ENCODE assay signal across 11 mouse cellular contexts in genomic region chr5:121340965-121341473, GRCm38 (mm10). TPM values are rescaled to one million over a fixed set of nuclear protein-coding genes. Genes with fewer than 3 reads are reported as not detected.
DNase-seq lines count a peak whose midpoint lies in the region; ATAC-seq lines count a peak whose summit lies in the region.
"Had no signal": no experiment of that assay in that cellular context is flagged by ENCODE, and none has a peak within 500 bp of the region (broad histone marks: within the 10 kb centered on the region; RNA-seq: fewer than 3 reads in every experiment).

No protein-coding gene starts in this region.

- H3K36me3 ChIP-seq in kidney, embryonic 15.5 days = peaks cover 86% of the 10 kb centered on the region

- ATAC-seq in kidney, embryonic 15.5 days (replicated peaks; ENCODE audit: low FRiP score) = peak; percentile 62; the same call in 1 of the 2 replicates
- ATAC-seq in CD4-positive, CD25-positive, alpha-beta regulatory T cell, adult 4 months = peak; percentile 95
- peak; percentile 51 for ATAC-seq in megakaryocyte, adult 5-6 weeks (ENCODE audit: poor library complexity, severe bottlenecking)
- ATAC-seq: forebrain, embryonic 16.5 days; hindbrain, embryonic 16.5 days had no signal

- H3K4me1 ChIP-seq in kidney, embryonic 15.5 days = peaks cover 8% of the 10 kb centered on the region

- H3K27me3 ChIP-seq in kidney, embryonic 15.5 days = no peaks in the 10 kb centered on the region

- 13% methylated on average over 7 of the region's 7 CpGs for WGBS in kidney, embryonic 15.5 days

- H3K4me2 ChIP-seq in kidney, embryonic 15.5 days = no peak overlapping the region

- H3K9ac ChIP-seq in kidney, embryonic 15.5 days = no peak overlapping the region

- no peak overlapping the region for H3K4me3 ChIP-seq in kidney, embryonic 15.5 days (replicated peaks)

- DNase-seq in kidney, postnatal 25 days = no peak
- peak; percentile 57 for DNase-seq in embryo, embryonic 9.5 days (ENCODE audit: extremely low spot score)
- no peak for DNase-seq in cerebellum, postnatal 10 days
- DNase-seq in adrenal gland, adult (ENCODE audit: inconsistent age in 2 of 2, low spot score in 1 of 2) = no peak
- DNase-seq in cerebellum, adult 9-10 months = no peak
- DNase-seq: midbrain, embryonic 14.5 days had no signal

- no peak overlapping the region for H3K27ac ChIP-seq in kidney, embryonic 15.5 days

- no peaks in the 10 kb centered on the region for H3K9me3 ChIP-seq in kidney, embryonic 15.5 days (replicated peaks)

RNA-seq across cellular contexts. Expression of gene Trafd1, which starts 44.4 kb away (rescaled TPM):
- polyA plus RNA-seq in kidney, embryonic 15.5 days (2015; fragmentation: Nextera tagmentation; extraction: Ambion mirVana) = 51.2 and 55.6 TPM in 2 replicates
- polyA plus RNA-seq in CD4-positive, CD25-positive, alpha-beta regulatory T cell, adult 4 months (2017; shearing (Covaris generic)) = 10 to 100 TPM; 37.5 to 58.0 TPM
- 77.9 and 78.1 TPM in 2 replicates for total RNA-seq in megakaryocyte, adult 5-6 weeks (2015)
- total RNA-seq in megakaryocyte, adult 5-6 weeks (2017) = 92.5 and 94.1 TPM in 2 replicates

RNA-seq across cellular contexts. Expression of gene Naa25, which starts 56.7 kb away (rescaled TPM):
- polyA plus RNA-seq in kidney, embryonic 15.5 days (2015; fragmentation: Nextera tagmentation; extraction: Ambion mirVana) = 43.7 and 44.5 TPM in 2 replicates
- 10 to 100 TPM; 43.2 to 54.1 TPM for polyA plus RNA-seq in CD4-positive, CD25-positive, alpha-beta regulatory T cell, adult 4 months (2017; shearing (Covaris generic))
- total RNA-seq in megakaryocyte, adult 5-6 weeks (2015) = 13.3 and 17.9 TPM in 2 replicates
- total RNA-seq in megakaryocyte, adult 5-6 weeks (2017) = 25.6 and 32.2 TPM in 2 replicates
